Mouse (Mus musculus): ENCODE results near the gene Espl1.

Espl1 gene

DNA sequence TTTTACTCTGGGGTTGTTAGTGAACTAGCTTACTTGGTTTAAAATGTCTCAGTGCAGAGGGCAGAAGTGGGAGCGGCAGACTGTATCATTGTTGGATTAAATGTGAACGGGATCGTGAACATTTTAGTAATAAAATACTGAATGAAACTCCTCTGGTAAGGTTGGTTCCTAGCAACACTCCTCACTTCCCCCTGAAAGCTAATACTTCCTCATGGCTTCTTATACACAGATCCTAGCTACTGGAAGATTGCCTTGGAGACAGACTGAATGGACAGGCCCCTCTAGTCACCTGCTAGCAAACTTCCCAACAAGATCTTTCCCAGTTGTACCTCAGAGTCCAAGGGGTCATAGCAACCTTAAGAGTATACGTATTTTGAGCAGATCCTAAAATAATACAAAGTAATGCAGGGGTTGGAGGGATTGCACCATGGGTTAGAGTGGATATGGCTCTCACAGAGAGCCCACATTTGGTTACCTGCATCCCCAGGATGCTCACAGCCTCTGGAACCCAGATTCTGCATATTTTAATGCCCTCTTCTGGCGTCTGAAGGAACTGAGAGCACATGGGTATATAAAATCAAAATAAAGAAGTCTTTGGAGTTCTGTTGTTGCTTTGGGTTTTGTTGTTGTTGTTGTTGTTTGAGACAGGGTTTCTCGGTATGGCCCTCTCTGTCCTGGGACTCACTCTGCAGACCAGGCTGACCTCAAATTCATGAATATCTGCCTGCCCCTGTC, 21.9 kb upstream of the Espl1 start:
- DNase-seq (ENCODE audit: low read depth), result no peak

DNA sequence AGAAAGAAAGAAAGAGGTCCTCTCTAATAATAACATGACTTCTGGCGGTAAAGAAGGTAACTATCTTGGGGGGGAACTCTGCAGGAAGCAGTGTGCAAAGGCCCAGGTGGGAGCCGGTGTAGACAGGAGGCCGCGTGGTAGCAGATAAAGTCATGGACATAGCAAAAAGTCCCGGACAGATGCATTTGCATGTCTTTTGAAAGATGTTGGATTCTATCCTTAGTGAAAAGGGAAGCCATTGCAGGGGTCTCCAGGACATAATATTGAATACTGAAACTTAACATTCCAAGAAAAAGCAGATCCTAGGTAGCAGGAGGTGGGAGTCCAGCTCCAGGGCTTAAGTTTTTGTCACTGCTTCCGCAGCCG, 17.4 kb upstream of the Espl1 start:
- no peak for DNase-seq (ENCODE audit: low read depth)

DNA sequence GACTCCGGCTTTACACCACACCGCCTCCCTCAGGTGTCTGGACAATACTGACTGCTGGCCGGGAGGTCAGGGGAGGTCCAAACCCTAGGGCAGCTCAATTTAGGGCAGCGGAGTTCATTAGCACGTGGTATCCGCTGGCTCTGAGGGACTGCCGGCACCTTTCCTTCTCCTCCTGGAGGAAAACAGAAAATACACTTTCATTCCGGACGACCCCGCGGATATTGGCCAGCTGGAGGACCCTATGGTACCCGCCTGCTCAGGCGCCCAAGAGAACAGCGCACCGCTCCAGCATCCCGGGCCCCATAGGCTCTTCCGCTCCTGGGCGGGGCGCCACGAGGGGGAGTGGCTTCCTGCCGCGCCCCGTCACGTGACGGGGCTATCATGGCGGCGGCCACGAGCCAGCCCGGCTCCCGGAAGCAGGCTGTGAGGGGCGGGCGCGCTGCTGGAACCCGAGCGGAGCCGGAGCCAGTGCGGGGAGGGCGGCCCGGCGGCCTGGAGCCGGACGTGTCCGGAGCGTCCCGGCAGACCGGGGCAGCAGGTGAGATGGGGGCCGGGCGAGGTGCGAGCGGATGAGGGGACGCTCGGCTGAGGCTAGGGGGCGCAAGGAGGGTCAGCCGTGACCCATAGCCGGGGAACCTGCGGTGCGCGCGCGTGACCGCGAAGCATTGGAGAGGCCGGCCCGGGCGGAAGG, 16.8 kb upstream of the Espl1 start, which contains the start of gene Mfsd5:
Mfsd5 (plus strand) TSS at position 363 of the 691 bp plus-strand sequence.
- DNase-seq (ENCODE audit: low read depth), result peak; percentile 76

DNA sequence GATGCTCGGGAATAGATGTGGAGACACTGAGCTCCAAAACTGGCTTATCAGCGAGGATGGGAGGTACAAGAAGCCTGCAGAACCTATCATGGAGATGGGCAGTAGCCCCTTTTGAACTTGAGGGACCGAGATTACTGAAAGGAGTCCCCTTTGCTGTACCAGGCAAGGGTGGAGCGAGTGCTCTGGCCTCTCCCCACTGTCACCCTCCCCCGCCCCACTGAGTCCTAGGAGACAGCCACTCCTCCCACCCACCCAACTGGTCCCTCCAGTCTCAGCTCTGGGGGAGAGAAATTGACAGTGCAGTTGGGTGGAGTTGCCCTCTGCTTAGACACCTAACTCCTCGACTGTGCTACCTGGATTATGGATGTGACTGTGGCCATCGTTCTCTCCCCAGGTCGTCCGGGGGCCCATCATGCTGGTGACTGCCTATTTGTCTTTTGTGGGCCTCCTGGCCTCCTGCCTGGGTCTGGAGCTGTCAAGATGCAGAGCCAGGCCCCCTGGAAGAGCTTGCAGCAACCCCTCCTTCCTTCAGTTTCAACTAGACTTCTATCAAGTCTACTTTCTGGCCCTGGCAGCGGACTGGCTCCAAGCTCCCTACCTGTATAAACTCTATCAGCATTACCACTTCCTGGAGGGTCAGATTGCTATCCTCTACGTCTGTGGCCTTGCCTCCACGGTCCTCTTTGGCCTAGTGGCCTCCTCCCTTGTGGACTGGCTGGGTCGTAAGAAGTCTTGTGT, 16.1 kb upstream of the Espl1 start:
- no peak for DNase-seq (ENCODE audit: low read depth)

DNA sequence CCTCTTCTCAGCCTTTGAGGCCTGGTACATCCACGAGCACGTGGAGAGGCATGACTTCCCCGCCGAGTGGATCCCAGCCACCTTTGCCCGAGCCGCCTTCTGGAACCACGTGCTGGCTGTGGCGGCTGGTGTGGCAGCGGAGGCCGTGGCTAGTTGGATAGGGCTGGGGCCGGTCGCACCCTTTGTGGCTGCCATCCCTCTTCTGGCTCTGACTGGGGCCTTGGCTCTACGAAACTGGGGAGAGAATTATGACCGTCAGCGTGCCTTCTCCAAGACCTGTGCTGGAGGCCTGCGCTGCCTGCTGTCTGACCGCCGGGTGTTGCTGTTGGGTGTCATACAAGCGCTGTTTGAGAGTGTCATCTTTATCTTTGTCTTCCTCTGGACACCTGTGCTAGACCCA, 15.4 kb upstream of the Espl1 start:
- DNase-seq (ENCODE audit: low read depth), result no peak

DNA sequence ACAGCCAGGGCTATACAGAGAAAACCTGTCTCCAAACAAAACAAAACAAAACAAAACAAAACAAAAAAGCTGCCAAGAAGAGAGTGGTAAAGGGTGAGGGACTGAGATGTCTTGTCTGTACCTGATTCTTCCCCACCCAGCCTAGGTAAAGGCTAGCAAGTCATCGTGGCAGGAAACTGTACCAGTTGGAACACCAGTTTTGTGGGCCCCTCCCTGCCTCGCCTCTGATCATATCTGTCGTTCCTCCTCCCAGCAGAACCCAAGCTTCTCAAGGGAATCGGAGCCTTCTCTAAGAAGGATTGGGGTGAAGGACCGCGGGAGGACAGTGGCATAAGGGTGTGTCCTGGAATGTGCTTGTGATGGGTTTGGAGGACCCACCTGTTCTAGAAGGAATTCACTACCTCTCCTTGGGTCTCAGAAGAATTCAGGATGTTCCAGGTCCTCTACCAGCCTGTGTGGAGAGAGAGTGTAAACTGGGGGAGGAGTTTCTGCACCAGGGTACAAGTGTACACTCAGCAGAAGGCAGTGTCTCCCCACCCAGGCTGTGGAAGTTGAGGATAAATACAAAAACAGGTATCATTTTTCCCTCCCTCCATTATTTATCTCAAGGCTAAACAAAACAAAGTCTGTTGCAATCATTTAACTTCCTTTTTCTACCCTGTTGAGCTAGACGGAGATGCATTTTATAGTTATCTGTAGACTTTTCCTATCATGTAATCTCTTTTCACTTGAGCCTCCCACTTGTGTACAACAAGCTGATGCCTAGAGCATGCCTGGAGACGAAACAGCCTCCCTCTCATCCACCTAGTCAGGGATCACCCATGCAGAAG, 13.4 kb upstream of the Espl1 start:
- no peak for DNase-seq (ENCODE audit: low read depth)

DNA sequence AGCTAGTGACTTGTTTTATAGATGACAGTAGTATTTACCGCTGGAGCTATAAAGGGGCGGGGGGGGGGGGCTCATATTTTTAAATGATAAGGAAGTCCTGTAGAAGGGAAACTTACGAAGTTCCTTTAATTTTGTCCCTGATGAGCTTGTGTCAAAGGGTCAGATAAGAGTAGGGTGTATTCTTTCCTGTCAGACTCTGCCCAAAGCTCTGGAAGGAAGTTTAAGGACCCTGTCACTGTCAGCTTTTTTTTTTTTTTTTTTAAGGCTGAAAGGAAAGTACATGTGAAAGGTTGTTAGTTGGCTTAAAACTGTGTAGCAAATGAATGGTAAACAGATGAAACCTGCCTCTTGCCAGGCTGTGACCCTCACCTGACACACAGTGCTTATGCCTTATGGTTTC, 12.4 kb upstream of the Espl1 start:
- no peak for DNase-seq (ENCODE audit: low read depth)

DNA sequence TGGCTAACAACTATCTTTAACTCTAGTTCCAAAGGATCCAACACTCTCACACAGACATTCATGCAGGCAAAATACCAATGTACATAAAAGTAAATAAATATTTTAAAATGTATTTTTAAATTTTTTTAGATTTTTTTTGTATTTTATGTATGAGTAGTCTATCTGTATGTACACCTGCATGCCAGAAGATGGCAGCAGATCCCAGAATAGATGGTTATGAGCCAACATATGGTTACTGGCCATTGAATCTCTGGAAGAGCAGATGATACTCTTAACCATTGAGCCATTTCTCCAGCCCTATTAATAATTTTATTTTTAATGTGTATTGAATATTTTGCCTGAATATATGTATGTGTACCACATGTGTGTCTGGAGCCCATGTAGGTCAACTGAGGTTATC, 8.7 kb upstream of the Espl1 start:
- peak; percentile 50 for DNase-seq (ENCODE audit: low read depth)

DNA sequence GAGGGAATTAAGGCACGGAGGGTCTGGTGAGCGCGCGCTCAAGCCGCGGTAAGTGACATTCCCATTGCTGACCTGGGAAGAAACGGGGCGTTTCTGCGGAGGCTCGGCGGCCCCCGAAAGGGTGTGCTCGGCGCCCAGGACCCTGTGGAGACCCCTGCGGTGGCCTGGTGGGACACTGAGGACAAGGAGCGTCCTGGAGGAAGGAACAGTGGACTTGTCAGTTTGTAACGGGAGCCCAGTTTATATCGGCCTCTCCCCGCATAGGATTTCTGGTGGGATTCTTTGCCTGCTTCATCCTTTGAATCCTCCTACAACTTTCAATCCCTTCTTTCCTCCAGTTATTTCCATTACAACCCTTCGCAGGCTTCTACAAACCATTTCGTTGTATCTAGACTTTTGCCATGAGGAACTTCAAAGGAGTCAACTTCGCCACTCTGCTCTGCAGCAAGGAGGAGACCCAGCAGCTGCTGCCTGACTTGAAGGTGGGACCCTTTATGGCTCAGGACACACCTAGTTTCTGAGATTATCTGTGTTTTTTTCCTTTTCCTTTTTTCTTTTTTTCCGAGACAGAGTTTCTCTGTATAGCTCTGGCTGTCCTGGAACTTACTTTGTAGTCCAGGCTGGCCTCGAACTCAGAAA, 421 bp downstream of the Espl1 start:
- no peak for DNase-seq (ENCODE audit: low read depth)

DNA sequence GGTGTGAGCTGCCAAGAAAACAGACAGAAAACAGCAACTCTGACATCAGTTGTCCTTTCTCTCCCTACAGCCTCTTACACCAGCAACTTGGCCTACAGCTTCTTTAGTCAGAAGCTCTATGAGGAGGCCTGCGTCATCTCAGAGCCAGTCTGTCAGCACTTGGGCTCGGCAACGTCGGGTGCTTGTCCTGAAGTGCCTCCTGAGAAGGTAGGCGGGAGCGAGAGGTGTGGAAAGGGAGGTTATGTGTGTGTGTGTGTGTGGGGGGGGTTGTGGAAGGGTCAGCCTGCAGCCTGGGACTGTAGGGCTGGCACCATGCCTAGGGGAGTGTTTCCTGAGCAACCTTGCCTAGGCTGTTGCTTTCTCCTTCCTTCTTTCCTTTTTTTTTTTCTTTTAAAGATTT, 6.5 kb downstream of the Espl1 start:
- DNase-seq (ENCODE audit: low read depth), result no peak

DNA sequence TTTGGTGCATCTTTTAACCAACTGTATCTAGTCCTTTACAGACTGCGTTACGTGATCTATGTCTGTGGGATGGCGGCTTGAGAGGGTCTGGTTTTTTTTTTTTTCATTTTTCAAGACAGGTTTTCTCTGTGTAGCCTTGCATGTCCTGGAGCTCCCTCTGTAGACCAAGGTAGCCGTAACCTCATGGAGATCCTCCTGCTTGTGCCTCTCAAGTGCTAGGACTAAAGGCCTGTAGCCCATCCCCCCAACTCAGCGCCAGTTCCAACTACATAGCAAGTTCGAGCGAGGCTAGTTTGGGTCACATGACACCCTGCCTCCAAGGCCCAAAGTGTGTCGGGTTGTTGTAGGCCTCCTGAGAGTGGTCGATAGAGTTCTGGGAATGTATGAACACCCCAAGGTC, 12.7 kb downstream of the Espl1 start:
- DNase-seq (ENCODE audit: low read depth), result no peak

DNA sequence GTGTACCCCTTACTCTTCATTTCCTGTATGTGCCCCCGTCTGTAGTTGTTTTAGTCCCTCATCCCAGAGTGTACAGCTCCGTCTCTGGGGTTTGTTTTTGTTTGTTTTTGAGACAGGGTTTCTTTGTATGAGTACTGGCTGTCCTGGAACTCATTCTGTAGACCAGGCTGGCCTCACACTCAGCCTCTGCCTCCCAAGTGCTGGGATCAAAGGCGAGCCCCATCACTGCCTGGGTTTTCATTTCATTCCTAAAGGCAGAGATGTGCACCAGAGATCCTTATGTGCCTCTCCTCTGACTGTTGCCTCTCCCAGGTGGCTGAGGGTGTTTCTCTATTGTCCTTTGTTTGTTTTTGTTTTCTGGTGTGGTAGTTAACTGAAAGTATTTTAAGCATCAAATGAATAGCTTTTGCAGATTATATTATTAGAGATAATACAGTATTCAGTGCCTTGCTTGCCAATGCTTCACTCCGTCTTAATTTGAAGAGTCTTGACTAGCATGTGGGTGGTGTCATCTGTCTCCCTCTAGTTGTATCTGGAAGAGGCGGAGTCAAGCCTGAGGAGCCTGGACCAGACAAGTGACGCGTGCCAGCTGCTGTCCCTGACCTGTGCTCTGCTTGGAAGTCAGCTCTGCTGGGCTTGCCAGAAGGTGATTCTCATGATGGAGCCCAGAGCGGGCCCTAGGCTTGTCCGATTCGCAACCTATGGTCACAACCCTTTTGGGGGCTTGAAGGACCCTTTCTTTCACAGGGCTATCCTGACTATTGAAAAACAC, 14.2 kb downstream of the Espl1 start:
- DNase-seq (ENCODE audit: low read depth), result no peak

DNA sequence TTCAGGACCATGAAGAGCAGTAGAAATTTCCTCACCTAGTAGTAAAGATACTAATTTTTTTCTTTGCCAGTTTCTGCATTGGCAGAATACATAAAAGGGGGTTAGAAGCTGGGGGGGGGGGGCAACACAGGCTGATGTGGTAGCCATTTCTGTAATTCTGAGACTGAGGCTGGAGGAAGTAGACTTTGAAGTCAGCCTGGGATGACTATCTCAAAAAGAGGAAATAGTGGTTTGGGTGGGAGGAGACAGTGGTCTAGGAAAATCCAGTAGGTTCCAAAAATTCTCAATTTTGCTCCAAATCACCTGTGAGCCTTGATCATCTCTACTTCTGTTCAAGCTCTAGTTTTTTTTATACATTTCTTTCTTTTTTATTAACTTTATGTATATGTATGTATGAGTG, 15.4 kb downstream of the Espl1 start:
- DNase-seq (ENCODE audit: low read depth), result no peak

DNA sequence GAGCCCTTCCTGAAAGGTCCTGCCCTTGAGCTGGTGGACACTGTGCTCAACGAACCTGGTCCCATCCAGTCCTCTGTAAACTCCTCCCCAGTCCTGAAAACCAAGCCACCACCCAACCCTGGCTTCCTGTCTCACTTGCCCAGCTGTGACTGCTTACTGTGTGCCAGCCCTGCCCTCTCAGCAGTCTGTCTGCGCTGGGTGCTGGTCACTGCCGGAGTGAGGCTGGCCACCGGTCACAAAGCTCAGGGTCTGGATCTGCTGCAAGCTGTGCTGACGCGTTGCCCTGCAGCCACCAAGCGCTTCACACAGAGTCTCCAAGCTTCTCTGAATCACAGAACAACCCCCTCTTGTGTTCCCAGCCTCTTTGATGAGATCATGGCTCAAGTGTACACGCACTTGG, 19.2 kb downstream of the Espl1 start:
- no peak for DNase-seq (ENCODE audit: low read depth)

DNA sequence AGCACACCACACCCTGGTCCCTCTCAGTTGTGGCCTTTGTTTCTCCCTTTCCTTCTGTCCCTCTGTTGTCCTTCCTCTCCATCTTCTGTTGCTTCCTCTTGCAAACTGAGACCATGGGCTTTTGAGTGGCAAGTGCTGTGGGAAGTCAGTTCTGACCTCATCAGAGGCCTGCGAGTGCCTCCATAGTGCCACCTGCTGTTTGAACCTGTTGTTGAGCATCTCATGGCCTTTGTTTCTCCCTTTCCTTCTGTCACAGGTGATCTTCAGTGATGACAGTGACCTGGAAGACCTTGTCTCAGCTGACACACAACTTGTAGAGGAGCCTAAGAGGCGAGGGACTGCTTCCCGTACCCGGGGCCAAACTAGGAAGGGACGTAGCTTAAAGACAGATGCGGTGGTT, 20.2 kb downstream of the Espl1 start:
- peak; percentile 50 for DNase-seq (ENCODE audit: low read depth)

DNA sequence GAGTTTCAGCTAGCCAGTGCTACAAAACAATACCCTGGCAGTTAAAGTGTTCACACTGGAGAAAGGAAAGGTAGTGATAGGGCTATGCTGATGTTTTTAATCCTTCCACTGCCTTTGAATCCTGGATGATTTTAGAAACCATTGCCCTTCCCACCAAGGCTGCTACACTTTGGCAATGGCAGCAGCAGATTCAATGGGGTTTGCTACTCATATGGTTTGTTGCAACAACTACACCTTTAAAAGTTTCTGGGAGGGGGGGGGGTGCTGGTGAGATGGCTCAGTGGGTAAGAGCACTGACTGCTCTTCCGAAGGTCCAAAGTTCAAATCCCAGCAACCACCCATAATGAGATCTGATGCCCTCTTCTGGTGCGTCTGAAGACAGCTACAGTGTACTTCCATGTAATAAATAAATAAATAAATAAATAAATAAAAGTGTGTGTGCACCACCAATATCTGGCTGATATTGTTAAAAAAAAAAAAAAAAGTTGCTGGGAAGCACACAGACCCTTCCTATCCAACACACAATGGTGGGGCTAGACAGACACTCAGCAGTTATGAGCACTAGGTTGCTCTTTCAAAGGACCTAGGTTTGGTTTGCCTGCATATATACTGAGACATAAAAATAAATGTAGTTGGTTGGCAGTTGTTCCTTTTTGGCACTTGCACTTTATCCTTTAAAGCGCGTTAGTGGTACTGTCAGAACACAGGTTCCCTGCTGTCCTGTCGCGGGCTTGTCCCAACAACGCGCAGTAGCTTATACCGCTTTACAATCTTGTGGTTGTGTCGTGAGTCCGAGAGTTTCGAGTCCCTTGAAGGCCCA, 28.8 kb downstream of the Espl1 start:
- no peak for DNase-seq (ENCODE audit: low read depth)

DNA sequence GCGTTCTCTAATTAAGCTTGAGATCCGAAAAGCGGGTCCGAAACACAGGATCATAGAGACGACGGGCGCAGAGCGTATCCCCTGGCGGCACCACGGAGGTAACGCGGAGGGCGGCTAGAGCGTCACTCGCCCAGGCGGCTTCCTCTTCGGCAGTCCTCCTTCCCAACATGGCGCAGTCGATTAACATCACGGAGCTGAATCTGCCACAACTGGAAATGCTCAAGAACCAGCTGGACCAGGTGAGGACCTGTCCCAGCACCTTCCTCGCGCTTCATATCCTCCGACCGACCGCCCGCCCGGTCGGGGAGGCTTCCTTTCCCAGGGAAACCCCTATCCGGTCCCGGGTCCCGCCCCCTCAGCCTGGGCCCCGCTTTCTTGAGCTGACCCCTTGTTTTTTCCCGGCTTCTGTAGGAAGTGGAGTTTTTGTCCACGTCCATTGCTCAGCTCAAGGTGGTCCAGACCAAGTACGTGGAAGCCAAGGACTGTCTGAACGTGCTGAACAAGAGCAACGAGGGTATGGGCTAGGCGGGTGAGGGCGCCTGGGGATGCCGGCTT, 30.0 kb downstream of the Espl1 start, which contains the start of gene Pfdn5:
Pfdn5 (plus strand) TSS at position 95 of the 555 bp plus-strand sequence.
- DNase-seq (ENCODE audit: low read depth), result peak; percentile 81

DNA sequence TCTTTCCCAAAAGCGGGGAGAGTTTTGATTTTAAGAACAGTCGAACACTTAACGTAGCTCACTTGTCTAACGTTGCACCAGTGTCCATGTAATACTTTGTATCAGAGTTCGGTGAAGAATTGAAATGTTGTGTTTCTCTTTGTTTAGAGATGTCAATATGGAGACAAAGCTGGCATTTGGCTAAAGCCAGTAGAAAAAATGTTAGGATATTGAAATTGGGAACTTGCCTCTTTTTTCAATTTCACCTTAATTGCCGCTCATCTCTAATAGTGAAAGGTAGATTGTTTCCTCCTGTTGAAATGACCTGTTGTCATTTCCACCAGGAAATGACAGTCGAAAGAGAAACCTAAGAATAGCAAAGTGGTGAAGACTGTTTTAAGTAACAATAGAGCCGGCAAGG, 30.8 kb downstream of the Espl1 start:
- no peak for DNase-seq (ENCODE audit: low read depth)

DNA sequence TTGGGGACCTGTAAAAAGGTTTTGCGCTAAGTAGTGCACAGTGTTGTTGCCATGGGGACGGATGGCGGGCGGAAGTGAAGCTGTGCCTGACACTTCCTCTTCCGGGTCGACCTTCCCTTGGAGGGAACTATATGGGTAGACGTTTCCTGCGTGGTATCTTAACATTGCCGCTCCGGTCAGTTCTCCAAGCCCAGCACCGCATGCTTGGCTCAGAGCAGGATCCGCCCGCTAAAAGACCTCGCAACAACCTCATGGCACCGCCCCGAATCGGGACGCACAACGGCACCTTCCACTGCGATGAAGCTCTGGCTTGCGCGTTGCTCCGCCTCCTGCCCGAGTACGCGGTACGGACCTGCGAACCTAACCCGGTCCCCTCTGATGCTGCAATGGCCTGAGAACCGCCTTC, 35.5 kb downstream of the Espl1 start, which contains the start of gene Myg1:
Myg1 (plus strand) TSS at position 100 of the 406 bp plus-strand sequence.
- DNase-seq (ENCODE audit: low read depth), result no peak

DNA sequence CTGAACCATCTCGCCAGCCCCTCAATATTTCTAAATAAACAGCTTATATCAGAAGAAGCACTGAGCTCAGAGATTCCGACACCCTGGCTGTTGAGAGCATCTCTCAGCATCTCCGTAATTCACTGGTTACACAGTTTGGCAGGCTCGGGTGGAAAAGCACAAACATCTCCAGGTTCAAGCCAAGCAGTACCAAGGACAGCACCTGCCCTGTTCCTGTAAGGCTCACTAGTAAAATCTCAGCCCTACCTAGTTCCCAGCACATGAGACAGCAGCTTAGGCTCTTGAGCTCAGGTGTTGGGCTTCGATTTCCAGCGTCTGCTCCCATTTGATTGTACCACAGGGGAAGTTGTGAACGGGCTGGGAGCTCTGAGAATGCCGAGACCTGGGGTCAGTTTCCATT, 39.2 kb downstream of the Espl1 start:
- no peak for DNase-seq (ENCODE audit: low read depth)

Data from c-Kit-positive CD71-negative TER-119-negative erythroid progenitor cells, embryonic 14.5 days (primary cell).